Mouse (Mus musculus) heart, embryonic 12.5 days (tissue): Measurements from ENCODE around the gene 1700021F05Rik. TPM values are rescaled to one million over a fixed set of nuclear protein-coding genes. Genes with fewer than 3 reads are reported as not detected.

ENCODE experiments used
- ATAC-seq: fragments of 200-750 bp; cut with Nextera tagmentation; 2 replicates; pipeline ENCODE4 v1.8.0; 2017; ENCODE audit warnings: moderate TSS enrichment, moderate library complexity; ENCODE audit not compliant: insufficient number of reproducible peaks, low FRiP score
- H3K27ac ChIP-seq: fragments of 300-500 bp; sonication (generic); 2 replicates; pipeline ENCODE4 v1.5.1; 2016; ENCODE audit warnings: mild to moderate bottlenecking, moderate library complexity; ENCODE audit not compliant: poor library complexity, severe bottlenecking
- H3K27me3 ChIP-seq: fragments of 300-500 bp; sonication (generic); replicated peaks from 2 replicates; pipeline ENCODE4 v1.6.1; 2016; ENCODE audit warnings: mild to moderate bottlenecking, moderate library complexity
- H3K36me3 ChIP-seq: fragments of 300-500 bp; sonication (generic); 2 replicates; pipeline ENCODE4 v1.6.1; 2016; ENCODE audit warnings: mild to moderate bottlenecking, moderate library complexity
- H3K4me1 ChIP-seq: fragments of 300-500 bp; sonication (generic); replicated peaks from 2 replicates; pipeline ENCODE4 v1.6.1; 2016; ENCODE audit warnings: mild to moderate bottlenecking
- H3K4me2 ChIP-seq: fragments of 300-500 bp; sonication (generic); 2 replicates; pipeline ENCODE4 v1.6.1; 2016; ENCODE audit warnings: mild to moderate bottlenecking, moderate library complexity
- H3K4me3 ChIP-seq: fragments of 300-500 bp; sonication (generic); 2 replicates; pipeline ENCODE4 v1.5.1; 2016; ENCODE audit warnings: mild to moderate bottlenecking
- H3K9ac ChIP-seq: fragments of 300-500 bp; sonication (generic); 2 replicates; pipeline ENCODE4 v1.6.1; 2016; ENCODE audit warnings: mild to moderate bottlenecking, moderate library complexity
- H3K9me3 ChIP-seq: fragments of 300-500 bp; sonication (generic); replicated peaks from 2 replicates; pipeline ENCODE4 v1.6.1; 2016; ENCODE audit warnings: mild to moderate bottlenecking, moderate library complexity
- WGBS: fragments of 180-500 bp; shearing (Covaris S2); methylation state at CpG from one replicate; pipeline ENCODE4 v1.1.7; 2016; 5-methylcytosine and 5-hydroxymethylcytosine counted together
- polyA plus RNA-seq: library from polyadenylated mRNA; unstranded; fragments of >200 nt; fragmentation: Nextera tagmentation; extraction: Ambion mirVana; gene quantifications from 2 replicates; pipeline ENCODE4 v1.2.1, GENCODE M21; 2016

1700021F05Rik gene
- polyA plus RNA-seq, 1 experiment from 2014 or later: 81.8 TPM

DNA sequence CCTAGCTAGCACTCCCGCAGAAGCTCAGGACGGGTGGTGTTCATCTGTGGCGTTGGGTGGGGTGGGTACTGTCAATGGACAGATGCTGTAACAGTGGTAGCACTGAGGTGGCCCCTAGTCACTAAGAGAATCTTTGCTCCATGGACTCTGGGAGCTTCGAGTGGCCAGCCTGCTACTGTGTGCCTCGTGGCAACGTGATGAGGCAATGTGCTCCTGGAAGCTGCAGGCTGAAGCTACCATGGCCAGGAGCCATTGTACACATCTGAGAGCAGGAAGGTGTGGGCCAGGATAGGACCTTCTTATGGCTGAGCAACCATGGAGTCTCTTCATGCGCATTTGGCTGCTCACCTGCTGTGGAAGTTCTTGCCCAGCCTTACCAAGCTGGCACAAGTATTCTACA lies 31.6 kb downstream of the 1700021F05Rik start:
- Histone ChIP-seq H3K4me2 (no peak overlapping the region), H3K27ac (no peak overlapping the region), H3K27me3 (no peaks in the 10 kb centered on the region), H3K4me3 (no peak overlapping the region), H3K4me1 (no peaks in the 10 kb centered on the region), H3K36me3 (peaks cover 59% of the 10 kb centered on the region), H3K9ac (no peak overlapping the region), H3K9me3 (no peaks in the 10 kb centered on the region)
- ATAC-seq: no peak
- 88% methylated on average over 7 of the region's 7 CpGs for WGBS

DNA sequence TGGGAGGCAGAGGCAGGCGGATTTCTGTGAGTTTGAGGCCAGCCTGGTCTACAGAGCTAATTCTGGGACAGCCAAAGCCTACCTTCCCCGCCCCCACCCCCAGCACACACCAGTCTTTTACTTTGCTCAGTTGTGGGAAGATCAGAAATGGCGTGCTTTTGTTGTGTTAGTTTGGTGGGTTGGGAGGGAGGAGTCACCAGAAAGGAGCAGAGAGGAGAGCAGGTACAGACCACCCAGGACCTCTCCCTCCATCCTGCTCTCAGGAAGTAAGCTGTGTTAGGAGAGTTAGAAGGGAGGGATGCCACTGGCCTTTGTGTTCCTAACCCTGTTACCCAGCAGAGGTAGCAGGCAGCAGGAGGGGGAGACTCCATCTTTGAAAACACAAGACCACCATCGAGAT lies 33.7 kb downstream of the 1700021F05Rik start:
- Histone ChIP-seq H3K9me3 (no peaks in the 10 kb centered on the region), H3K4me2 (no peak overlapping the region), H3K9ac (no peak overlapping the region), H3K4me1 (no peaks in the 10 kb centered on the region), H3K36me3 (peaks cover 55% of the 10 kb centered on the region), H3K27me3 (no peaks in the 10 kb centered on the region), H3K27ac (no peak overlapping the region), H3K4me3 (no peak overlapping the region)
- 60% methylated on average over 4 of the region's 4 CpGs for WGBS
- no peak for ATAC-seq

DNA sequence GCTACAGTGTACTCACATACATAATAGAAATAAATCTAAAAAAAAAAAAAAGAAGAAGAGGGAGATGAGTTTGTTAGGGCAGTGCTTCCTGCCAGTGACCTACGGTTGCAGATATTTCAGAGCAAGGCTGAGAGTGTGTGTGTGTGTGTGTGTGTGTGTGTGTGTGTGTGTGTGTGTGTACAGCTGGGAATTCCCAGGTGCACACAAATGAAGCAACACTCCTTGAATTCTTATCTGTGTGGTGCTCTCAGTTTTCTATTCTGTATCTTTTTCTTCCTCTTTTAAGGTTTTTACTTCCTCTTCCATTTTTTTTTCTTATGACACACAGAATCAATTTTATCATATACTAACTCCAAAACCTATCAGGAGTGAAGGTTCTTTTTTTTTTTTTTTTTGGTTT lies 36.5 kb downstream of the 1700021F05Rik start:
- no peak overlapping the region for H3K9ac ChIP-seq
- H3K36me3 ChIP-seq: peaks cover 51% of the 10 kb centered on the region
- H3K4me2 ChIP-seq: no peak overlapping the region
- H3K27me3 ChIP-seq: no peaks in the 10 kb centered on the region
- H3K27ac ChIP-seq: no peak overlapping the region
- WGBS: 78% methylated on average over 1 of the region's 1 CpGs
- H3K4me1 ChIP-seq: no peaks in the 10 kb centered on the region
- H3K9me3 ChIP-seq: no peaks in the 10 kb centered on the region
- no peak overlapping the region for H3K4me3 ChIP-seq
- no peak for ATAC-seq

DNA sequence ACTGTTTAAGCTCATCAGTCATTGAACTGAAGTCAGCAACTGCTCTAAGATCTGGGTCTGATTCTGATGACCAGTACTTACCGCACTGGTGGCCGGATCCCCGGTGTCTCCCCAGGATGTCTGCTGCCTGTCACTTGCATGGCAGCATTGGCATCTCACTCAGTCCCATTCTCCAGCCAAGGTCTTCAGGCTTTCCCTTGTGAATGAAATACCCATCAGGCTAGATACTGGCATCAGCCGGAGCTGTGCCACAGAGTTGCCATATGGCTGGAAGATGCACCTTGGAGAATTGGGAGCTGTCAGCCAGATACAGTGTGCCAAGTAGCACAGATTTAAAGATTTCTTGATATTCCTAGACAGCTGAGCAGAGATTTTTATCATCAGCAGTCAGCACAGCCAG lies 38.2 kb downstream of the 1700021F05Rik start:
- Histone ChIP-seq H3K4me1 (no peaks in the 10 kb centered on the region), H3K9me3 (no peaks in the 10 kb centered on the region), H3K9ac (no peak overlapping the region), H3K4me2 (no peak overlapping the region), H3K27ac (no peak overlapping the region), H3K27me3 (no peaks in the 10 kb centered on the region), H3K4me3 (no peak overlapping the region), H3K36me3 (peaks cover 62% of the 10 kb centered on the region)
- no peak for ATAC-seq
- 93% methylated on average over 4 of the region's 4 CpGs for WGBS

DNA sequence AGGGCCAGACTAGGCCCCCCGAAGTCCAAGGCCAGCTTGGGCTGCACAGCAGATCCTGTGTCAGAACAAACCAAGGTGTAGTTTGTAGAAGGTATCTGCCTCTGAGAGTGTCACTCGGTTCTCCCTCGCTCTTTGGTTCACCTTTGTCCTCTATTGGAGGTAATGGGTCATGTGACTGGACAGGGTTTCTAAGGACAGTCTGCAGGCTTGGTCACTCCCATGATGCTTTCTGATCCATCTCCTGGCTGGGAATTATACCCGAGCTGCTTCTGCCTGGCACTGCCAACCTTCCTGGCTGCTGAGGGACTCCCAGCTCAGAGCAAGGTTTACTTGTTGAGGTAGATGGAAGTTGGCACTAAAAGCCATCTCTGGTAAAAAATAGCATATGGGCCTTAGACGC lies 49.9 kb downstream of the 1700021F05Rik start:
- H3K4me2 ChIP-seq: no peak overlapping the region
- H3K36me3 ChIP-seq: peaks cover 18% of the 10 kb centered on the region
- peaks cover 37% of the 10 kb centered on the region for H3K4me1 ChIP-seq
- no peak overlapping the region for H3K27ac ChIP-seq
- H3K9me3 ChIP-seq: no peaks in the 10 kb centered on the region
- H3K9ac ChIP-seq: no peak overlapping the region
- 79% methylated on average over 5 of the region's 5 CpGs for WGBS
- H3K27me3 ChIP-seq: no peaks in the 10 kb centered on the region
- no peak overlapping the region for H3K4me3 ChIP-seq
- ATAC-seq: no peak

DNA sequence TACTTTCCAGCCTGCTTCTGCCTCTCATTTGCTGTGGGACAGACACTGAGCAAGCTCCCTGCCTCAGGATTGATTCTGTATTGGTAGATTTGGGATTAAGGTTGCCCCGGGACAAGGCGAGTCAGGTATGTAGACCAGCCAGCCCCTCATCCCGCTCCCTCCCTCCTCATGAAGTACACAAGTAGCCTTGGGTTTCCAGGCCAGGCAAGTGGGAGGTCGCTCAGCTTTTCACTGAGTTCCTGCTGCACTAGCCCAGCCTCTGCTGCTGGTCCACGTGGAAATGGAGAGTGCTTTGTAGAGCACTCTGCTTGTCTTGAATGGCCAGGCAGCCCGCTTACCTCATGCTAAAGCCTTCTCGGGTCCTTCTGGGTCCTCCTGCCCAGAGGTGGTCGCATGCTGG lies 50.8 kb downstream of the 1700021F05Rik start:
- ATAC-seq: no peak
- H3K4me1 ChIP-seq: peaks cover 37% of the 10 kb centered on the region
- no peaks in the 10 kb centered on the region for H3K27me3 ChIP-seq
- H3K27ac ChIP-seq: peak overlapping the region; percentile 62
- H3K4me2 ChIP-seq: peak overlapping the region; percentile 35; the same call in 1 of the 2 replicates
- no peak overlapping the region for H3K9ac ChIP-seq
- H3K9me3 ChIP-seq: no peaks in the 10 kb centered on the region
- H3K4me3 ChIP-seq: no peak overlapping the region
- H3K36me3 ChIP-seq: peaks cover 10% of the 10 kb centered on the region
- WGBS: 61% methylated on average over 8 of the region's 8 CpGs

DNA sequence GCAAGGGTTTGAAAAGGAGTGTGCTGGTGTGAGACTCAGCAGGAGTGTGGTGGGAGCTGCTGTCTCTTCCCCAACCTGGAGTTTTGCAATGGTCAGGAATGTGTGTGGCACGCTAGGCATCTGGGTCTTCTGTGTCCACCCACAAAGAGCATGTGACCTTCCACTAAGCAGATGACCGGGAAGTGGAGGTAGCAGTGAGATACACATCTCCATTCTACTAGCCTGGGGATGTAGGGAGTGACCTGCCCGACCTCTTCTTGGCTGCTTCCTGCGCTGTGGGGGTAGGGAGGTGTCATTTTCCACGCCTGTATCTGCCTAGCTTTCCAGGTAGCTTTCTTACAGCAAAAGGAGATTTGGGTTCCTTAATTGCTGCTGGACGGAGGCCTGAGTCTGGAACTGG lies 51.2 kb downstream of the 1700021F05Rik start:
- ATAC-seq: peak; percentile 69
- peak overlapping the region; percentile 62 for H3K27ac ChIP-seq
- H3K4me3 ChIP-seq: no peak overlapping the region
- no peak overlapping the region for H3K9ac ChIP-seq
- H3K36me3 ChIP-seq: peaks cover 5% of the 10 kb centered on the region
- no peaks in the 10 kb centered on the region for H3K9me3 ChIP-seq
- H3K4me2 ChIP-seq: peak overlapping the region; percentile 35
- H3K4me1 ChIP-seq: peaks cover 37% of the 10 kb centered on the region
- WGBS: 22% methylated on average over 6 of the region's 6 CpGs
- H3K27me3 ChIP-seq: no peaks in the 10 kb centered on the region

DNA sequence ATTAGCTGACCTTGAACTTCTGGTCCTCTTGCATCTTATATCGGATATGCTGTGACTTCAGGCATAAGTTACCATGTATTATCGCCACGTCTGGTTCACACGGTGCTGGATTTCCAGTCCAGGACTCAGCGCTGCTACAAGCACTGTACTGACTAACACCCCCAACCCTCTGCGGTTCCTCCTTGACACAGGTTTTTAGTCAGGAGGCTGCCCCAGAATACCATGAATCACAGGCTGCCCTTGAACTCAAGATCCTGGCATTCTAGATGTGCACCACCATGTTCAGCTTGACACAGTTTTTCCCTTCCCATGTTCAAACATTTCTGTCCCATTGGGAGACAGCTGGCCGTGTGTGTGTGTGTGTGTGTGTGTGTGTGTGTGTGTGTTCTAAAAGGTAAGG lies 51.7 kb downstream of the 1700021F05Rik start:
- 77% methylated on average over 7 of the region's 7 CpGs for WGBS
- H3K36me3 ChIP-seq: peaks cover 1% of the 10 kb centered on the region; the same call in 1 of the 2 replicates
- H3K4me2 ChIP-seq: peak overlapping the region; percentile 35; the same call in 1 of the 2 replicates
- ATAC-seq: no peak
- H3K4me3 ChIP-seq: no peak overlapping the region
- peaks cover 41% of the 10 kb centered on the region for H3K4me1 ChIP-seq
- H3K9me3 ChIP-seq: no peaks in the 10 kb centered on the region
- H3K9ac ChIP-seq: no peak overlapping the region
- no peaks in the 10 kb centered on the region for H3K27me3 ChIP-seq
- peak overlapping the region; percentile 62 for H3K27ac ChIP-seq

DNA sequence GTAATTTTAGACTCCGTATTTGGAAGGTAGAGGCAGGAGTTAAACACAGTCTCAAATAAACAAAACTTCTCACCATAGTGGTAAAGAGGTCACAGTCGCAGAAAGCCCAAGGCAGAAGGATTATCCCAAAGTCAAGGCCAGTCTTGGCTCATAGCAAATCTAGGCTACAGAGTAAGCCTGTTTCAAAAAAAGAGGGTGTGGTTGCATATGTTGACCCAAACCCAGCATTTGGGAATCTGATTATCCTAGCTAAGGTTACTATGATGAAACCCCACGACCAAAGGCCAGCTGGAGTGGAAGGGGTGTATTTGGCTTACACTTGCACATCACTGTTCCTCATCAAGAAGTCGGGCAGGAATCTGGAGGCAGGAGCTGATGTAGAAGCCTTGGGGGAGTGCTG lies 52.5 kb downstream of the 1700021F05Rik start:
- no peak for ATAC-seq
- peaks cover 47% of the 10 kb centered on the region for H3K4me1 ChIP-seq
- H3K36me3 ChIP-seq: no peaks in the 10 kb centered on the region
- H3K9ac ChIP-seq: no peak overlapping the region
- no peak overlapping the region for H3K27ac ChIP-seq
- H3K9me3 ChIP-seq: no peaks in the 10 kb centered on the region
- no peak overlapping the region for H3K4me3 ChIP-seq
- WGBS: 81% methylated on average over 4 of the region's 4 CpGs
- H3K27me3 ChIP-seq: no peaks in the 10 kb centered on the region
- H3K4me2 ChIP-seq: no peak overlapping the region

DNA sequence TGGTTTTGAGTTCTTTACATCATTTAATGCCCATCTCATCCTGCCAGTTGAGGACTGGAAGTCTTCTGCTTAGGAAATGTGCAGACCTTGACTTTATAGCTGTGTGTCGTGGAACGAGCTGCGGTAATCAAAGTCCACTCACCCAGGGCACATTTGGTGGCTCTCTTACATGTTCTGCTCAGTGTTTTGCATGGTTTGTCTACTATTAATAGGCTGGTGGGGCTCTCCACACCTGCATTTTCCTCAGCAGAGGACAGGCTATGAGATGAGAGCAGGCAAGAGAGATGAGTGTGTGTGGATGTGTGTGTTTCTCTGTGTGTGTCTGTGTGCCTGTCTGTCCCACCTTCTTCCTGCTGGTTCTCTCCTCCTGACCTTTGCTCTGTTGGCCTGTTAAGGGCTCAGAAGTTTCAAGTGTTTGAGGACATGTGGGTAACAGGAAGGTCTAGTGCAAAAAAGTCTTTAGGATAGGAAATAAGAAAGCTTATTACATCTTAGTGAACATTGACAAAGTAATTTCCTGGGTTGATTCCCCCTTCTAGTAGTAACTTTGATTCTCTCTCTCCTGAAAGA lies 53.3 kb downstream of the 1700021F05Rik start:
- no peak overlapping the region for H3K27ac ChIP-seq
- H3K9ac ChIP-seq: no peak overlapping the region
- no peaks in the 10 kb centered on the region for H3K36me3 ChIP-seq
- H3K27me3 ChIP-seq: no peaks in the 10 kb centered on the region
- no peaks in the 10 kb centered on the region for H3K9me3 ChIP-seq
- WGBS: 71% methylated on average over 3 of the region's 3 CpGs
- no peak overlapping the region for H3K4me3 ChIP-seq
- no peak overlapping the region for H3K4me2 ChIP-seq
- peaks cover 54% of the 10 kb centered on the region for H3K4me1 ChIP-seq
- no peak for ATAC-seq

DNA sequence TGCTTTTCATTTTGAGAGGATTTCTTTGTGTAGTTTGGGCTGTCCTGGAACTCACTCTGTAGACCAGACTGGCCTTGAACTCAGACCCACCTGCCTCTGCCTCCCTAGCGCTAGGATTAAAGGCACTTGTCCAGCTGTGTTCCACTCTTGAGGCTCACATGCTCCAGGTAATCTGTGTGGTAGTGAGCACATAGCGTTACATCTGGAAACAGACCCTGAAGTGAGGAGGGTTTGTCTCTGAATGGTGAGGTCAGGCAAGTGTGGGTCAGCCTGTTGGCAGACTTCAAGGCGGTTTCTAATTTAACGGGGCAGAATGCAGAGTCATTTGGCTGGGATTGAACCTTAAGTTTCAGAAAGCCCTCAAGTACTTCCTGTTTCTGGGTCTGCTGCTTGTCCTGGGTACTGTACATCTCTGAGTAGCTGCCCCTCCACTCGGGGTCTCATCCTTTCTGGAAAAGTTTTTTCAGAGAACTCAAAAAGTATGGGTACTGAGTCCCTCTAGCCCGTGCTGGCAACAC lies 55.0 kb downstream of the 1700021F05Rik start:
- WGBS: 84% methylated on average over 6 of the region's 6 CpGs
- Histone ChIP-seq H3K27ac (no peak overlapping the region), H3K4me1 (peaks cover 67% of the 10 kb centered on the region), H3K4me2 (no peak overlapping the region), H3K9me3 (no peaks in the 10 kb centered on the region), H3K27me3 (no peaks in the 10 kb centered on the region), H3K9ac (no peak overlapping the region), H3K36me3 (no peaks in the 10 kb centered on the region), H3K4me3 (no peak overlapping the region)
- no peak for ATAC-seq

DNA sequence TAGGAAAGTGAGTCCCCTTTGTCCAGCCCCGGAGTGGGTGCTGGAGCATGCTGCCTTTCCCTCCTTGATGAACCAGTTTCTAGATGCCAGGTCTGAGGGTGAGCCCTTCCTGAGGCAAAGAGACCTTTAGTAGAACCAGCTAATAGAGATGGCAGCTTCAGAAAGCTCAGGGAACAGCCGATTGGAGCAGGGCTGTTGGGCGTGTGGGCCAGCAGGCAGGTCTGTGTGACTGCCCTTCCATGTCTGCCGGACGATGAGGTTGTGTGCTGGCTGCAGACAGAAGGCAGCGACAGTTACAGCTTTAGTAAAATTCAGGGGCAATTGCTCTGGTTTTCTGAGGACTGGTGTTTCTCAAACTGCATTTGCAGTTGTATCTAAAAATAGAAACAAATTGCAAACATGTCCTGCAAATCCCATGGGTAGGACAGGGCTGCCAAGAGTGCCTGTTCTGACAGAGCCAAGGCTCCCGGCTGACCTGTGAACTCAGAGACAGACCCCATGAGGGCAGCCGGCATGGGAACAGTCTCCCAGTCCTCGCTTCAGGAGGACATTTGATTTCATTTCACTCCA lies 57.3 kb downstream of the 1700021F05Rik start:
- H3K36me3 ChIP-seq: no peaks in the 10 kb centered on the region
- H3K27ac ChIP-seq: peak overlapping the region; percentile 87
- H3K4me1 ChIP-seq: peaks cover 51% of the 10 kb centered on the region
- H3K9ac ChIP-seq: peak overlapping the region; percentile 28
- H3K4me3 ChIP-seq: peak overlapping the region; percentile 4; the same call in 1 of the 2 replicates
- H3K27me3 ChIP-seq: no peaks in the 10 kb centered on the region
- peak overlapping the region; percentile 56 for H3K4me2 ChIP-seq
- WGBS: 22% methylated on average over 9 of the region's 9 CpGs
- no peak for ATAC-seq
- no peaks in the 10 kb centered on the region for H3K9me3 ChIP-seq
